In genomic region chr19:29851036-29851690, GRCm38 (mm10) we compare ENCODE assay signal across 25 mouse cellular contexts. TPM values are rescaled to one million over a fixed set of nuclear protein-coding genes. Genes with fewer than 3 reads are reported as not detected.
DNase-seq lines count a peak whose midpoint lies in the region; ATAC-seq lines count a peak whose summit lies in the region.
"Had no signal": no experiment of that assay in that cellular context is flagged by ENCODE, and none has a peak within 500 bp of the region (broad histone marks: within the 10 kb centered on the region; RNA-seq: fewer than 3 reads in every experiment).

No protein-coding gene starts in this region.

- DNase-seq in 3T3-L1 (ENCODE audit: low read depth, low spot score): peak; percentile 41
- DNase-seq in MEL-GATA-1-ER (ENCODE audit: extremely low read depth, low read depth): peak; percentile 97
- DNase-seq in layer of hippocampus, postnatal 10 days (ENCODE audit: low spot score in 2 of 2): no peak
- no peak for DNase-seq in c-Kit-positive CD71-positive TER-119-positive erythroid progenitor cells, embryonic 14.5 days (ENCODE audit: low spot score)
- no peak for DNase-seq in gastrocnemius, postnatal 4 days (ENCODE audit: low spot score in 2 of 2)
- DNase-seq: adrenal gland, postnatal 14 days; B cell, adult 2 months; cerebellum, adult 2 months; gastrocnemius, postnatal 25 days; heart, postnatal 10 days; kidney, adult 18-20 months; kidney, postnatal 36 days; lung, postnatal 36 days; right cerebral cortex, postnatal 14 days had no signal

- peak overlapping the region; percentile 72 for H3K4me3 ChIP-seq in megakaryocyte, embryonic 14.5 days (replicated peaks)
- H3K4me3 ChIP-seq: embryonic facial prominence, embryonic 15.5 days; forebrain, embryonic 13.5 days; heart, embryonic 13.5 days; hindbrain, embryonic 10.5 days; hindbrain, embryonic 15.5 days; layer of hippocampus, adult 2 months; limb, embryonic 13.5 days; lung, embryonic 15.5 days had no signal

- no peak for ATAC-seq in megakaryocyte, adult 5-6 weeks (ENCODE audit: poor library complexity, severe bottlenecking)
- peak; percentile 52; the same call in 1 of the 2 replicates for ATAC-seq in granulocyte monocyte progenitor cell, adult 5-6 weeks (replicated peaks; ENCODE audit: poor library complexity, severe bottlenecking)
- ATAC-seq: forebrain, embryonic 13.5 days had no signal

- no peaks in the 10 kb centered on the region for H3K36me3 ChIP-seq in megakaryocyte, embryonic 14.5 days (replicated peaks; ENCODE audit: low read length)
- H3K36me3 ChIP-seq: embryonic facial prominence, embryonic 15.5 days; heart, embryonic 13.5 days; hindbrain, embryonic 10.5 days; hindbrain, embryonic 15.5 days; limb, embryonic 13.5 days; lung, embryonic 15.5 days had no signal

- H3K4me1 ChIP-seq in megakaryocyte, embryonic 14.5 days: peaks cover 18% of the 10 kb centered on the region
- H3K4me1 ChIP-seq: forebrain, embryonic 13.5 days; heart, embryonic 13.5 days; hindbrain, embryonic 10.5 days; hindbrain, embryonic 15.5 days; limb, embryonic 13.5 days; lung, embryonic 15.5 days had no signal

- H3K9me3 ChIP-seq in megakaryocyte, embryonic 14.5 days: no peaks in the 10 kb centered on the region
- H3K9me3 ChIP-seq: embryonic facial prominence, embryonic 15.5 days; forebrain, embryonic 13.5 days; heart, embryonic 13.5 days; hindbrain, embryonic 10.5 days; hindbrain, embryonic 15.5 days; limb, embryonic 13.5 days; lung, embryonic 15.5 days had no signal

- peaks cover 3% of the 10 kb centered on the region for H3K27me3 ChIP-seq in megakaryocyte, embryonic 14.5 days (replicated peaks)
- H3K27me3 ChIP-seq: embryonic facial prominence, embryonic 15.5 days; heart, embryonic 13.5 days; hindbrain, embryonic 15.5 days; limb, embryonic 13.5 days; lung, embryonic 15.5 days had no signal

RNA-seq across cellular contexts. Expression of gene Ranbp6, which starts 38.4 kb away (rescaled TPM):
- 0.60 TPM in 1 of 2 replicates, not detected in the other for polyA plus RNA-seq in megakaryocyte, embryonic 14.5 days (2012; ENCODE audit: insufficient read depth, low replicate concordance)
- total RNA-seq in megakaryocyte, adult 5-6 weeks (2015): 9.3 and 11.7 TPM in 2 replicates
- total RNA-seq in megakaryocyte, adult 5-6 weeks (2017): 15.6 and 22.3 TPM in 2 replicates
- total RNA-seq in granulocyte monocyte progenitor cell, adult 5-6 weeks (2014; fragmentation: Nextera tagmentation): 8.8 and 13.2 TPM in 2 replicates
- total RNA-seq in granulocyte monocyte progenitor cell, adult 5-6 weeks (2017): 19.2 and 27.7 TPM in 2 replicates
- 10 to 100 TPM; 30.9 to 32.4 TPM for total RNA-seq in layer of hippocampus, postnatal 10 days (2021)
- 10 to 100 TPM; 10.2 to 12.4 TPM for total RNA-seq in gastrocnemius, postnatal 4 days (2021)

RNA-seq across cellular contexts. Expression of gene 9930021J03Rik, which starts 45.4 kb away (rescaled TPM):
- polyA plus RNA-seq in megakaryocyte, embryonic 14.5 days (2012; ENCODE audit: insufficient read depth, low replicate concordance): 0.62 and 0.70 TPM in 2 replicates
- 26.1 and 29.3 TPM in 2 replicates for total RNA-seq in megakaryocyte, adult 5-6 weeks (2015)
- 11.0 and 12.6 TPM in 2 replicates for total RNA-seq in megakaryocyte, adult 5-6 weeks (2017)
- total RNA-seq in granulocyte monocyte progenitor cell, adult 5-6 weeks (2014; fragmentation: Nextera tagmentation): 20.2 and 22.3 TPM in 2 replicates
- 9.6 and 13.0 TPM in 2 replicates for total RNA-seq in granulocyte monocyte progenitor cell, adult 5-6 weeks (2017)
- 10 to 100 TPM; 26.5 to 29.8 TPM for total RNA-seq in layer of hippocampus, postnatal 10 days (2021)
- 10 to 100 TPM; 19.2 to 22.3 TPM for total RNA-seq in gastrocnemius, postnatal 4 days (2021)

Comparison
In these comparisons a context has a peak if more than half of its experiments do, and no peak if none do; other contexts are left out.
1. DNase-seq: peak in 3T3-L1 (single experiment) and MEL-GATA-1-ER (single experiment); none in layer of hippocampus, postnatal 10 days (0 of 2), c-Kit-positive CD71-positive TER-119-positive erythroid progenitor cells, embryonic 14.5 days (single experiment) and gastrocnemius, postnatal 4 days (0 of 2).